Mouse (Mus musculus) testis, adult 2 months (tissue): Measurements from ENCODE around the gene Kctd10.

Experiments used
- CTCF ChIP-seq: fragments of 200-500 bp; IDR thresholded peaks from 2 replicates; pipeline ENCODE4 v1.5.1; 2012; ENCODE audit warnings: low read depth, mild to moderate bottlenecking, inconsistent platforms, low read length, moderate library complexity; ENCODE audit not compliant: control insufficient read depth, insufficient read depth, insufficient replicate concordance
- POLR2A ChIP-seq: fragments of 200-500 bp; IDR thresholded peaks from 2 replicates; pipeline ENCODE4 v1.6.1; 2012; ENCODE audit warnings: low read depth, mild to moderate bottlenecking, inconsistent platforms, low read length, moderate library complexity; ENCODE audit not compliant: control insufficient read depth

GRCm38 (mm10) chr5:114378936-114379335 lies 1.4 kb downstream of the Kctd10 start:
- TF ChIP-seq POLR2A = no peak
- no peak for TF ChIP-seq CTCF
